Mouse (Mus musculus) liver, adult 2 months (tissue): ENCODE measurements around the gene Tmem121b.

ENCODE experiments used
- CTCF ChIP-seq: fragments of 200-500 bp; IDR thresholded peaks from 2 replicates; pipeline ENCODE4 v1.5.1; 2011; ENCODE audit warnings: low read depth, low read length, control low read depth
- POLR2A ChIP-seq: fragments of 200-500 bp; IDR thresholded peaks from 2 replicates; pipeline ENCODE4 v1.6.1; 2011; ENCODE audit warnings: low read length, control low read depth; ENCODE audit not compliant: insufficient read depth; ENCODE audit errors: extremely low read depth

DNA sequence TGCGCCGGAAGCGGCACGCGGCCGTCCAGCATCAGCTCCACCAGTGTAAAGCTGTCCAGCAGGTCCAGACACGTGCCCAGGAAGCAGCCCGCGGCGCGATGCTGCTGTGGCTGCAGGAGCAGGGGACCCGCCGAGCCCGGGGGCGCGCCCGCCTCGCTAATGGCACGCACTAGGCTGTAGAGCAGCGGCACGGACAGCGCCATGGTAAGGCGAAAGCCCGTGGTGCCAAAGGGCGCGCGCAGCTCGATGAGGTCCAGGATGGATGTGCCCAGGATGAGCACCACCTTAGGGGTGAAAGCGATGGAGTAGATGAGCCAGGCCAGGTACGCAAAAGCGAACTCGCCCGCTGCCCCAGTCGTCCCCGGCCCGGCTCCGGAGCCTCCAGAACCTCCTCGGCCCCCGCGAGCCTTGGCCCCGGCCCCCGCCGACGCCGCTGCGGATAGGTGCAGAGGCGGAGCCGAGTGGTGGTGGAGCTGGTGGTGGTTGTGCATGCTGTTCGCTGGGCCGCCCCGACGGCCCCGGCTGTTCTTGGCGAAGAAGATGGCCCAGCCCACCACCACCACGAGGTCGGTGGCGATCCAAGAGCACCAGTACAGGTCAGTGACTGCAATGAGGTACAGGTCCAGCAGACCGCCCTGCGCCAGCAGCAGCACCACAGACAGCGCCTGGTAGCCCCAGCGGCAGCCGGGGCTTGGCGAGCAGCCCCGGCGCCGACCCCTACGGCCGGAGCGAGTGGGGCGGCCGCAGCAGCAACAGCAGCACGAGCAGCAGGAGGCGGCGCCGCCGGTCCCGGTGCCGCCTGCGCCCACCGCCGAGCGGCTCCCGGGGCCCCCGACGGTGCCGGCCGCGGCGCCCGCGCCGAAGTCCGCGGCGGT lies 871 bp downstream of the Tmem121b start:
- TF ChIP-seq CTCF (no peak), POLR2A (no peak)
